11 mouse cellular contexts compared by ENCODE assay signal in genomic region chr9:65577511-65578196, GRCm38 (mm10). TPM values are rescaled to one million over a fixed set of nuclear protein-coding genes. Genes with fewer than 3 reads are reported as not detected.
DNase-seq lines count a peak whose midpoint lies in the region; ATAC-seq and TF ChIP-seq lines count a peak whose summit lies in the region.
"Had no signal": no experiment of that assay in that cellular context is flagged by ENCODE, and none has a peak within 500 bp of the region (broad histone marks: within the 10 kb centered on the region; RNA-seq: fewer than 3 reads in every experiment).

No protein-coding gene starts in this region.

- WGBS in heart, embryonic 10.5 days: 92% methylated on average over 4 of the region's 4 CpGs
- 89% methylated on average over 4 of the region's 4 CpGs for WGBS in lung, embryonic 14.5 days
- WGBS in liver, postnatal 0 days (ENCODE audit: insufficient replicate concordance): 89% methylated on average over 4 of the region's 4 CpGs

- H3K27me3 ChIP-seq in heart, embryonic 10.5 days (ENCODE audit: insufficient read depth, poor library complexity, severe bottlenecking): no peaks in the 10 kb centered on the region
- H3K27me3 ChIP-seq in lung, embryonic 14.5 days (ENCODE audit: insufficient read depth, low read length): no peaks in the 10 kb centered on the region
- H3K27me3 ChIP-seq in liver, postnatal 0 days (ENCODE audit: insufficient read depth, low read length): no peaks in the 10 kb centered on the region
- H3K27me3 ChIP-seq: midbrain, embryonic 12.5 days had no signal

- no peak for TF ChIP-seq POLR2A in cortical plate, adult 2 months (IDR thresholded peaks at IDR 0.05; ENCODE audit: extremely low read depth, insufficient read depth, low read length)

- TF ChIP-seq CTCF in lung, embryonic 14.5 days (IDR thresholded peaks at IDR 0.05; ENCODE audit: low read depth): 0 out of 2 replicates have a peak, but pooled peaks have one; percentile 7
- TF ChIP-seq CTCF in cortical plate, adult 2 months (IDR thresholded peaks at IDR 0.05; ENCODE audit: extremely low read depth, insufficient read depth, low read length): no peak
- TF ChIP-seq CTCF in liver, postnatal 0 days (IDR thresholded peaks at IDR 0.05; ENCODE audit: low read depth): peak; percentile 52

- H3K27ac ChIP-seq in heart, embryonic 10.5 days: peak overlapping the region; percentile 62
- H3K27ac ChIP-seq in lung, embryonic 14.5 days (ENCODE audit: low read depth): peak overlapping the region; percentile 68; the same call in 1 of the 2 replicates
- H3K27ac ChIP-seq in cortical plate, adult 2 months (ENCODE audit: insufficient read depth, low read length): 0 out of 2 replicates have a peak overlapping the region, but pooled peaks have one; percentile 32
- H3K27ac ChIP-seq in liver, postnatal 0 days (ENCODE audit: low read depth): peak overlapping the region; percentile 97
- H3K27ac ChIP-seq: midbrain, embryonic 12.5 days had no signal

- H3K4me1 ChIP-seq in heart, embryonic 10.5 days: peaks cover 63% of the 10 kb centered on the region
- peaks cover 36% of the 10 kb centered on the region for H3K4me1 ChIP-seq in lung, embryonic 14.5 days (ENCODE audit: insufficient read depth)
- no peaks in the 10 kb centered on the region for H3K4me1 ChIP-seq in cortical plate, adult 2 months (ENCODE audit: control insufficient read depth, insufficient read depth, low read length)
- H3K4me1 ChIP-seq in liver, postnatal 0 days (ENCODE audit: insufficient read depth): peaks cover 43% of the 10 kb centered on the region

- peak; percentile 74 for DNase-seq in heart, embryonic 10.5 days (ENCODE audit: low spot score)
- DNase-seq in heart, postnatal 4 days: no peak
- DNase-seq in lung, embryonic 14.5 days: no peak
- DNase-seq in lung, postnatal 4 days: no peak
- DNase-seq in liver, postnatal 0 days: no peak
- DNase-seq in right cerebral cortex, adult 18-20 months: no peak
- no peak for DNase-seq in adrenal gland, postnatal 10 days
- DNase-seq: cerebellum, adult 8-10 months had no signal

- H3K9ac ChIP-seq in lung, embryonic 14.5 days: 0 out of 2 replicates have a peak overlapping the region, but pooled peaks have one; percentile 18
- H3K9ac ChIP-seq in liver, postnatal 0 days (replicated peaks): peak overlapping the region; percentile 71
- H3K9ac ChIP-seq: midbrain, embryonic 12.5 days had no signal

- no peak for TF ChIP-seq EP300 in liver, postnatal 0 days (IDR thresholded peaks at IDR 0.05; ENCODE audit: low read depth)

- H3K4me2 ChIP-seq in lung, embryonic 14.5 days: peak overlapping the region; percentile 74
- peak overlapping the region; percentile 82 for H3K4me2 ChIP-seq in liver, postnatal 0 days (ENCODE audit: low read depth, low read length)
- H3K4me2 ChIP-seq: midbrain, embryonic 12.5 days had no signal

- no peaks in the 10 kb centered on the region for H3K9me3 ChIP-seq in heart, embryonic 10.5 days
- H3K9me3 ChIP-seq in lung, embryonic 14.5 days (ENCODE audit: low read depth, low read length): no peaks in the 10 kb centered on the region
- no peaks in the 10 kb centered on the region for H3K9me3 ChIP-seq in liver, postnatal 0 days (ENCODE audit: low read length)
- H3K9me3 ChIP-seq: midbrain, embryonic 12.5 days had no signal

- H3K4me3 ChIP-seq in heart, embryonic 10.5 days: no peak overlapping the region
- peak overlapping the region; percentile 70 for H3K4me3 ChIP-seq in lung, embryonic 14.5 days (ENCODE audit: low read depth, low read length)
- H3K4me3 ChIP-seq in cortical plate, adult 2 months (ENCODE audit: insufficient read depth, low read length): 0 out of 2 replicates have a peak overlapping the region, but pooled peaks have one; percentile 42
- peak overlapping the region; percentile 72 for H3K4me3 ChIP-seq in liver, postnatal 0 days (ENCODE audit: low read depth, low read length)
- H3K4me3 ChIP-seq: midbrain, embryonic 12.5 days had no signal

- H3K36me3 ChIP-seq in heart, embryonic 10.5 days: peaks cover 4% of the 10 kb centered on the region
- peaks cover 2% of the 10 kb centered on the region; the same call in 1 of the 2 replicates for H3K36me3 ChIP-seq in lung, embryonic 14.5 days (ENCODE audit: insufficient read depth)
- H3K36me3 ChIP-seq in liver, postnatal 0 days (replicated peaks; ENCODE audit: insufficient read depth, low read length): peaks cover 20% of the 10 kb centered on the region
- H3K36me3 ChIP-seq: midbrain, embryonic 12.5 days had no signal

- no peak for ATAC-seq in lung, embryonic 14.5 days (ENCODE audit: insufficient read depth)
- no peak for ATAC-seq in liver, postnatal 0 days

RNA-seq across cellular contexts. Expression of gene Plekho2, which starts 2.2 kb away (rescaled TPM):
- polyA plus RNA-seq in heart, embryonic 10.5 days (2016; fragmentation: Nextera tagmentation; extraction: Ambion mirVana): 12.8 and 14.2 TPM in 2 replicates
- 10 to 100 TPM; 17.9 to 19.4 TPM for total RNA-seq in heart, postnatal 4 days (2021)
- 20.9 and 21.8 TPM in 2 replicates for polyA plus RNA-seq in lung, embryonic 14.5 days (2014; fragmentation: Nextera tagmentation; extraction: Ambion mirVana)
- polyA plus RNA-seq in cortical plate, adult 2 months (2012; rRNA removed): 15.3 and 15.4 TPM in 2 replicates
- polyA plus RNA-seq in liver, postnatal 0 days (2015; fragmentation: Nextera tagmentation; extraction: Ambion mirVana): 14.3 and 14.5 TPM in 2 replicates
- total RNA-seq in adrenal gland, postnatal 10 days (2021): 10 to 100 TPM; 32.5 to 37.8 TPM

RNA-seq across cellular contexts. Expression of gene Pif1, which starts 9.3 kb away (rescaled TPM):
- 16.7 and 17.7 TPM in 2 replicates for polyA plus RNA-seq in heart, embryonic 10.5 days (2016; fragmentation: Nextera tagmentation; extraction: Ambion mirVana)
- 1 to 10 TPM; 6.2 to 7.6 TPM for total RNA-seq in heart, postnatal 4 days (2021)
- polyA plus RNA-seq in lung, embryonic 14.5 days (2014; fragmentation: Nextera tagmentation; extraction: Ambion mirVana): 16.1 and 18.4 TPM in 2 replicates
- 0.11 and 0.23 TPM in 2 replicates for polyA plus RNA-seq in cortical plate, adult 2 months (2012; rRNA removed)
- polyA plus RNA-seq in liver, postnatal 0 days (2015; fragmentation: Nextera tagmentation; extraction: Ambion mirVana): 3.2 and 3.5 TPM in 2 replicates
- 1 to 10 TPM; 2.0 to 3.3 TPM for total RNA-seq in adrenal gland, postnatal 10 days (2021)

RNA-seq across cellular contexts. Expression of gene Rbpms2, which starts 51.8 kb away (rescaled TPM):
- 117 and 179 TPM in 2 replicates for polyA plus RNA-seq in heart, embryonic 10.5 days (2016; fragmentation: Nextera tagmentation; extraction: Ambion mirVana)
- 10 to 100 TPM; 89.4 to 97.0 TPM for total RNA-seq in heart, postnatal 4 days (2021)
- 20.3 and 25.3 TPM in 2 replicates for polyA plus RNA-seq in lung, embryonic 14.5 days (2014; fragmentation: Nextera tagmentation; extraction: Ambion mirVana)
- 4.0 and 4.9 TPM in 2 replicates for polyA plus RNA-seq in cortical plate, adult 2 months (2012; rRNA removed)
- 23.5 and 26.1 TPM in 2 replicates for polyA plus RNA-seq in liver, postnatal 0 days (2015; fragmentation: Nextera tagmentation; extraction: Ambion mirVana)
- 10 to 100 TPM; 49.7 to 61.5 TPM for total RNA-seq in adrenal gland, postnatal 10 days (2021)

RNA-seq across cellular contexts. Expression of gene Ankdd1a, which starts 57.7 kb away (rescaled TPM):
- polyA plus RNA-seq in heart, embryonic 10.5 days (2016; fragmentation: Nextera tagmentation; extraction: Ambion mirVana): not detected in 2 replicates
- total RNA-seq in heart, postnatal 4 days (2021): not detected
- polyA plus RNA-seq in lung, embryonic 14.5 days (2014; fragmentation: Nextera tagmentation; extraction: Ambion mirVana): 0.12 TPM in 1 of 2 replicates, not detected in the other
- polyA plus RNA-seq in cortical plate, adult 2 months (2012; rRNA removed): 1.4 and 1.8 TPM in 2 replicates
- polyA plus RNA-seq in liver, postnatal 0 days (2015; fragmentation: Nextera tagmentation; extraction: Ambion mirVana): not detected in 2 replicates
- total RNA-seq in adrenal gland, postnatal 10 days (2021): under 1 TPM in 1 of 2 experiments, not detected in 1; 0.45 TPM
- total RNA-seq: hematopoietic stem cell, adult 5-6 weeks had no signal

Comparison
In these comparisons a context has a peak if more than half of its experiments do, and no peak if none do; other contexts are left out.
1. H3K27ac ChIP-seq: peak in every context shown above with its lines; median percentile 97 in liver, postnatal 0 days; 68 in lung, embryonic 14.5 days; 62 in heart, embryonic 10.5 days; 32 in cortical plate, adult 2 months.